Mouse (Mus musculus) megakaryocyte progenitor cell, adult 5-6 weeks (primary cell): ENCODE data around the gene Actr3b. TPM values are rescaled to one million over a fixed set of nuclear protein-coding genes. Genes with fewer than 3 reads are reported as not detected.
"Not testable (repeated sequence)": the region's sequence is repeated elsewhere in the genome, so short reads cannot be mapped to it uniquely, and the experiment has no call there.

Source experiments
- ATAC-seq: replicated peaks from 2 replicates; pipeline ENCODE4 v1.8.0; 2016; ENCODE audit warnings: mild to moderate bottlenecking, moderate TSS enrichment, inconsistent platforms; ENCODE audit not compliant: poor library complexity
- total RNA-seq, 2 experiments: library from RNA; stranded (forward) in 1 of 2; stranded (reverse) in 1 of 2; fragments of 157-497, 149-512 nt in 1 of 2; fragments of 200-1000 nt in 1 of 2; gene quantifications; 2 replicates each; pipeline versions ENCODE4 v1.2.3 to v1.2.4; 2015 to 2017

Gene Actr3b
- total RNA-seq (2015) (0.78 TPM in 1 of 2 replicates, not detected in the other), total RNA-seq (2017) (0.14 and 0.54 TPM in 2 replicates)

DNA sequence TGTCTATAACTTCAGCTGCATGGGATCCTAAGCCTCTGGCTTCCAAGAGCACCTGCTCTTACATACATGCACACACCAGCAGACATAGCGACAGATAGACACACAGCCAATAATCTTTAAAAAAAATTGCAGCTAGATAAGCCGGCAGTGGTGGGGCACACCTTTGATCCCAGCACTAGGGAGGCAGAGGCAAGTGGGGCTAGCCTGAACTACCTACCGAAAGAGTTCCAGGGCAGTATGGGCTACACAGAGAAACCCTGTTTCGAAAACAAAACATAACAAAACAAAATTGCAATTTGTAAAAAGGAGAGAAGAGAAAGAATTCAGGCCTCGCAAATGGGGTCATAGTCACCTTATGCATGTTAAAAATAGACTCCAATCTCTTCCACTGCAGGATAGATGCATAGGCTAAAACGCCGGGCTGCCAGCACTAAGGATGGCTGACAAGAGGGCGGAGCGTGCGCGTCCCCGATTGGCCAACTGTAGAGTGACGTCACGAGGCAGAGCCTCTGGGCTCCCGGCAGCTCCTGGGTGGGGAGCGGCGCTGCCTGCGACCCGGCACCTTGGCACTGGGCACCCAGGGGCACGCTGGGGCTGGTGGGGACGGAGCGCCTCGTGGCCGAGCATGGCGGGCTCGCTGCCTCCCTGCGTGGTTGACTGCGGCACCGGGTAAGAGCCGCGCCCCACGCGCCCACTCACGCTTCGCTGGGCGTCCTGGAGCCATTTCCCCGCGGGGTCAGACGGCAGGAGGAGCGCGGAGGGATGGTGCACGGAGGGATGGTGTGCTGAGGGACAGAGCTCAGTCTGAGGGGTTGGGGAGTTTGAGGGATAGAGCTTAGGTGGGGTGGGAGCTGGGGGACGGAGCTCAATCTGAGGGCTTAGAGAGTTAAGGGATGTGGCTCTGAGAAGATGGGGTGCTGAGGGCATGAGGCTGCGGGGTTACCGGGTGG, at the start of gene Actr3b:
TSS of gene Actr3b (plus strand) at position 538 of the 950 bp plus-strand sequence.
- ATAC-seq, result peak; percentile 96

DNA sequence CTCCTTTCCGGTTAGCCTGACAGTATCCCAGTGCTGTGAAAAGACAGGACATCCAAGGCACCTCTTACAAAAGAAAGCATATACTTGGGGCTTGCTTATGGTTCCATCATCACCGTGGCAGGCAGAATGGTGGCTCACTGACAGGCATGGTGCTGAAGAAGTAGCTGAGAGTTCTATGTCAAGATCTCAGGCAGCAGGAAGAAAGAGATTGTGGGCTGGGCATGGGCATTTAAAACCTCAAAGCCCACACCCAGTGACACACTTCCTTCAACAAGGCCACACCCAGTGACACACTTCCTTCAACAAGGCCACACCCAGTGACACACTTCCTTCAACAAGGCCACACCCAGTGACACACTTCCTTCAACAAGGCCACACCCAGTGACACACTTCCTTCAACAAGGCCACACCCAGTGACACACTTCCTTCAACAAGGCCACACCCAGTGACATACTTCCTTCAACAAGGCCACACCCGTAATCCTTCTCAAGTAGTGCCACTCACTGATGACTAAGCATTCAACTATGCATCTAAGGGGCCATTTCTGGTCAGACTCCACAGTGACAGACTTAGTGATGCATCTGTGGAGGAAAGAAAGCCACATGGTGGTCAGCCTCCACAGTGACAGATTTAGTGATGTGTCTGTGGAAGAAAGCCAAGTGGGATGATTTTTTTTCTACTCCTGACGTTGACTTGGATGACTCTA, 46.6 kb upstream of the Actr3b start:
- 0 out of 2 replicates have a peak, but pooled peaks have one; percentile 26 for ATAC-seq

DNA sequence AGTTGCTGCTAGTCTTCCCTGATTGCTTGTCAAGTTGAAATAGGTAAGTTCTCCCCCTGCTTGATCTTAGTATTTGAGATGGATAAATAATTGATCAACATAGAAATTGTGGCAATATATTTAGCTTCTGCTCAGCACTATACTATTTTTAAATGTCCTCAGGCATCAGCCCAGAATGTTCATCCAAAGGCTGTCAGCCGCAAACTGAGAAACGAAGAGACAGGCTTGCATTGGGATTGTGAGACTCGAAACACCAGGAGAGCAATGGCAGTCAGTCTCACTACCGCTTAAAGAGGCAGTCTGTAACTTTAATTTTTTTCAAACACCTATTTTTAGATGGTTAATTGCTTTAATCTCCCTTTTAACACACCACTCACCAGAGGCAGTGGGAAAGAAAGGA, 40.4 kb upstream of the Actr3b start:
- no peak for ATAC-seq

DNA sequence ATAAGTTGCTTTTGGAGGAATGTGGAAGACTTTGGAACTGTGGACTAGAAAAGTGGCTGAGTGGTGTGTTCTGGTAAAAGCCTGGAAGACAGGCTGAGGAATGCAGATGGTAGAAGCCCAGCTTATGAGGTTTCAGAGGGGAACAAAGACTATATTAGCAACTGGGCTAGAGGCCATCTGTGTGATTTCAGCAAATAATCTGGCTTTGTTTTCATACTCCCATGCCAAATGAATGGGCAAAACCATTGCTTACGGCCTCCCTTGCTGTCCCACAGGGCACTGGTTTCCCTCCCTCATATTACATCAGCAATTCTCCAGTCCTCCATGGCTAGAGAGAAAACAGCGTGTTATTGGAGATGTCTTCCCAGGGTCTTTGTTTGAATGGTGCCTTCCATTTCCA, 36.8 kb upstream of the Actr3b start:
- ATAC-seq, result no peak

DNA sequence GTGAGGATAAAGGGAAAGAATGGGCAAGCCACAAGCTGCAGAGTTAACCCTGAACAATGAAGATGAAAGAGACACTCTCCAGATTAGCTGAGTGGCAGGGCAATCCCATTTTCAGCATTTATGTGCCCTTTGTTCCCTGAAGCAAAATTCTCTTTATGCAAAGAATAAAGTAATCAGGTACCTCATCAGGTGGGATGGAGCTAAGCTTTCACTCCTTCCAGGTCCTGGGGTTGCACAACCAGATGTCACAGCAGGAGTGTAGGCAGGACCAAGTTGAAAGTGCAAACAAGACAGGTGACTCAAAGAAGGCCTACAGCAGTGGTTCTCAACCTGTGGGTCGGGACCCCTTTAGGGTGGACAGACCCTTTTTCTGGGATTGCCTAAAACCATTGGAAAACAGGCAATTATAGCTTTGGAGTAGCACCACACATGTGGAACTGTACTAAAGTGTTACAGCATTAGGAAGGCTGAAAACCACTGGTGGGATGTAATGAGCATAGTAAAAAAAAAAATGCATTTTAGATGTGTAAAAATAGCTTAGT, 35.6 kb upstream of the Actr3b start:
- ATAC-seq, result no peak

DNA sequence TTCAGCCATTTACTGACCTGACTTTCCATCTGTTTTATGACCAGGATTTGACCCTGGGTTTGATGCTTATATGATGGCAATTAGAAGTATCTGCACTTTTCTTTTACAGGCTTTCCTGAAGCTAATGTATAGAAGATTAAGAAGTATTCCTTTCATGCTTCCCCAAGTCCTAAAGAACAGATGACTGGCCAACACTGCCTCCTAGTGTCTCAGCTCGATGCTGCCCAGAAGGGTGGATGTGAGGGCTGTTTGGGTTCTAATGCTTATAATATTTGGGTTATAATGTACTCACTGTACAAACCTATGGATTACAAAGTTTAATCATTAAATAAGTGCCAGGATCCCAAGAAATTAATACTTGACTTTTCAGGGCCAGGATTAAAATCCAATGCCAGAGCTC, 25.5 kb upstream of the Actr3b start:
- peak; percentile 76 for ATAC-seq

DNA sequence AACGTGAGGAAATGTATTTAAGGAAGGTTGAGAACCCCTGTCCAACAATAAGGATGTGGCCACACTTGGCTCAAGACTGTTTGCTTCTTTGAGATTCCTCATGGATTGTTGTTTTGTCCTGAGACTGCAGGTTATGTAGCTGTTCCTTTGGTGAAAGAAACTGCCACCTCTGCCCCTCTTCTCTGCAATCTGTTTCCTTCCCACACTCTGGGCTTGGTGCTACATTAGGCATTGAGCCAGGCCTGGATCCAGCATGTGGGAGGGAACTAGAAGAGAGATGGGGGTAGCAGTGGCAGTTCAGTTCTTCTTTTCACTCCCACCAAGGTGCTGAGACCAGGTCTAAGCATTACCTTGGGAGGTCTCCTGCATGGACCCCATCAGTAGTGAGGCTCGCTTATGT, 23.9 kb upstream of the Actr3b start:
- ATAC-seq, result no peak

DNA sequence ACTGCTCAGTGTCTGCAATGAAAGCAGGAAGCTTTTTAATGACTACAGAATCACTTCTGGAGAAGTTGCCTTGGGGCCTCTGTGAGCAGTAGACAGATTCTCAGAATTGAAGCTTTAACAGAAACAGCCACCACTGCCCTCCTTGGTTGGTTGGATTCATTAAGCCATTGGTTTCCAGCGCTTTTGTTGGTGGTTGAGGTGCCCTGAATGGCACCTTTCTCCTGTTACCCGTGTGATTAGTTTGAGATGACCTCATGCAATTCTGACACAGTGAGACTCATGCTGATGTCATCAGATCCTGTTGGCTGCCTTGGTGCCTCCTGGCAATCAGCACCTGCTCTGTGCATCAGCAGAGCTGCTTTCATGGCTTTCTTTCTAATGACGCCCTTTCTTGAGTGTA, 21.3 kb upstream of the Actr3b start:
- no peak for ATAC-seq

DNA sequence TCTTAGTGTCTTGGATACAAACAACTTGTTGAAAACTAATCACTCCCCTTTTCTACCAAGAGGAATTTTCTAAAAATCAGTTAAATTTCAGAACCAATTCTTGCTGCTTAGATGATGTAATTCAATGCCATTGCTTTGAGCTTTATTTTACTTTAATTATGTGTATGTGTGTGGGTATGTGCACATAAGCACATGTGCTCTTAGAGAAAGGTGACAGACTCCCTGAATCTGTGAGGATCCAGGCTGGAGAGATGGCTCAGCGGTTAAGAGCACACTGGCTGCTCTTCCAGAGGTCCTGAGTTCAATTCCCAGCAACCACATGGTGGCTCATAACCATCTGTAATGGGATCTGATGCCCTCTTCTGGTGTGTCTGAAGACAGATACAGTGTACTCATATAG, 20.9 kb upstream of the Actr3b start:
- not testable (repeated sequence) for ATAC-seq

DNA sequence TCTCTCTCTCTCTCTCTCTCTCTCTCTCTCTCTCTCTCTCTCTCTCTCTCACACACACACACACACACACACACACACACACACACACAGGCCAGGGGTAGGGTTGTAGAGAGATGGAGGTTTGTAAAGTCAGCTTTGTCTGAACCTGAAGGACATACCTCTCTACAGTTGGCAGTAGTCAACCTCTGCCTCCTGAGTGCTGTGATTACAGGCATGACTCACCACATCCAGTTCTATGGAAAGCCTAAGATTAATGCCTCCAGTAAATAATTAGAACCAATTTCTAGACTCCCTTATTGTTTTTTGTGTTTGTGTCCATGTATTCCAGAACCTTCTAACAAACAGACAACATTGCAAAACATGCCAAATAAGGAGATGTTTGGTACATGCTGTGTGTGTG, 11.9 kb upstream of the Actr3b start:
- ATAC-seq, result no peak

DNA sequence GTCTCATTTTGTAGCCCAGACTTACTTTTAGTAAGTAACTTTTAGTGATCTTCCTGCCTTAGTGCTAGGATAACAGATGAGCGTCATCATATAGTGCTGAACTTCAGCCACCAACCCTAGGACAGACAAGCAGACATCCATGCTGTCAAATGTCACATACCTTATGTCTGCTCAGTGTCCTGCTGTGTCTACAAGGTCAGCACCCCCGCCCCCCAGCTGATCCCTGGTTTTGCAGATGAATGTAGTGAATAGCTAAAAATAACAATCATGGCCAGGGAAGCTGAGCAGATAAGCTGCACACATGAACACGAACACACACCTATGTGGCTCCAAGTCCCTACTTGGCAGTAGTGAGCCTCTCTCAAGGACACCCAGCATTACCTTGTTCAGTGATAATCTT, 11.2 kb upstream of the Actr3b start:
- ATAC-seq, result no peak

DNA sequence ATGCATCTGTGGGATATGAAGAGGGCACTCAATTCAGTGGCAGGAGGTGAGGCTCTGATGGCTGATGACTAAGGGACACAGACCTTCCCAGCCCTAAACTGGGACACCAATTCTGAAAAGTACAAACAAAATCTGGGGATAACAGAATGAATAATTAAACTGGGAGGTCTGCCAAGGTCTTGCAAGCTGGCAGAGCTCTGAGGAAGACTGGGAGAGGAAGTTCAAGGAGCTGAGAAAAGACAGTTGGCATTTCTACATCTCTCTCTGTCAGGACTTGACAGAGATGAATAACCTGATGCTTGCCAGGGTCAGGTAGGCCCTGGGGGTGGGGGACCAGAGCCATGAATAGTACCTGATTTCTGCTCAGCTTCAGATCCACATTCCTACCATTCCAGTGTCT, 8.2 kb upstream of the Actr3b start:
- no peak for ATAC-seq

DNA sequence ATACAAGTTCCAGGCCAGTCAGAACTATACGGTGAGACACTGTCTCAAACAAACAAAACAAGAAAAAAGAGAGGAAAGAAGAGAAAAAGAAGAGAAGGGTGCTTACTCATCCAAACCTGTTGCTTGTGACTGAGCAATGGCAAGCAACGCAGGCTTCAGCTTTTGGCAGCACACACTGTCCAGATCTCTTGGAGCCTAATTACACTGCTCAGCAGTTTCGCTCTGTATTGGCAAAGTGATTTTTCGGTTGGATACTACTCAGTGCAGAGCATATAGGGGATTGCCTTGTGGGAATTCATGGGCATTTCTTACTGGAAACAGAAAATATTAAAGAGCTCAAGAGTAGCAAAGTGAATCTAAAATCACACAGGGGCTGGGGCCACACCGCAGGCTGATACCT, 6.9 kb upstream of the Actr3b start:
- no peak for ATAC-seq

DNA sequence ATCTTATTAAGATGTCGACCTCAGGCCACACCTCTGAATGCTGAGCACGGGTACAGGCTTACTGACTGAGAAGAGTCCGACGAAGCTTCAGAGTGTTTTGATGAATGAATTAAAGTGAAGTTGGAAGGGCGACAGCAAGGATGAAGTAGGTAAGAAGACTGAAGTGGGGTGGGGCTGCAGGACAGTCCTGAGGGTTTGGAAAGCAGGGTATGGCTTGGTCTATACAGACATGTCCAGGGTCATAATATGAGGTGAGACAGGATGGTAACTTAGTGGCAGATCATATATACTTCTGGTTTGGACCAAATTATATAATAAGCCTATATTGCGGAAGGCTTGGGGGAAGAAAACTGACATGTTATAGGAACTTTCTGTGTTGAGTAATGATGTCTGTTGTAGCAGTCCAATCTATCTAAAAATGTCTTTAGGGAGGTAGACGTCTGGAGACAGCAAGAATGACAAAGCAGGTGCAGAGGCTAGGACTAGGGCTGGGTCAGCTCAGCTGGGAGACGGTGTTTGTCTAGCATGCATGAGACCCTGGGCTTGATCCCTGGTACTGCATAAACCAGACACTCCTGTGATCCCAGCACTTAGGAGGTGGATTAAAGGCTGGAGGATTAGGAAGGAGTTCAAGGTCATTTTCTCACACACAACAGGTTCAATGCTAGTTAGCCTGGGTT, 6.1 kb upstream of the Actr3b start:
- ATAC-seq, result no peak

DNA sequence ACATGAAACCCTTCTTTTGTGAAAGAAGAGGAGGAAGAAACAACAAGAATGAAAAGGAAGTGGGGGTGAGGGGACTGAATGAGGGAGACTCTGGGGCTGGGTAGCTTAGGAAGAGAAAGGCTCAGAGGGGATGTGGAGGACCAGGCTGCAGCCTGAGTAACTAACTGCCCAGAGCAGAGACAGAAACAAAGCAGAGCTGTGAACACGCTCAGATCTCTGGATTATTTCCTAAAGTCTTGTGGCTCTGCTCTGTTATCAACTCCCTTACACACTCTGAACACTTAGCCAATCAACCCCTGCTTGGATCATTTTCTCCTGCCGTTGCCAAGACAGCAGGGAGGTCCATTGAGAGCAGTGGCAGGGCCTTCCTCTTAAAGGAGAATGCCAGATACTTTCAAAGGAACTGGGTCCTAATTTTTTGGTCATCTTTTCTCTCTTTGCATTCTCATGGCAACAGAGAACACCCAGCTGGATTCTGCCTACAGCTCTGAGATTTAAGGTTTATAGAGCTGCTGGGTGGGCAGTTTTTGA, 5.5 kb upstream of the Actr3b start:
- no peak for ATAC-seq

DNA sequence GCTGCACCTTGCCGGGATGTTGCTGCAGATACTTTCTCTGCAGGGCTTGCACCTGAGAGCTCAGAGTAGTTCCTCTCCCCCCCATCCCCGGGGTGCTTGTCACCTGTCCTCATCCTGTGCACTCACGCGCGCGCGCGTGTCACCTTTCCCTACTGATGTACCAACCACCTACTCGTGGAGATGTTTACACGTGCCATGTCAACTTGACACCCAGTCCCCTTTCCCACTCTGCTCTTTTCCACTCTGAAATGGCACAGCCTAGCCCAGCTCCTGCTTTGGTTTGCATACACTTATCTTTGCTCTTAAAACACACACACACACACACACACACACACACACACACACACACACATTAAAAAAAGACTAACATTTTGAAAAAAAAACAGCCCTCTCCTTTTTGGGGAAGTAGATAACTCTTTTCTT, 624 bp downstream of the Actr3b start:
- no peak for ATAC-seq

DNA sequence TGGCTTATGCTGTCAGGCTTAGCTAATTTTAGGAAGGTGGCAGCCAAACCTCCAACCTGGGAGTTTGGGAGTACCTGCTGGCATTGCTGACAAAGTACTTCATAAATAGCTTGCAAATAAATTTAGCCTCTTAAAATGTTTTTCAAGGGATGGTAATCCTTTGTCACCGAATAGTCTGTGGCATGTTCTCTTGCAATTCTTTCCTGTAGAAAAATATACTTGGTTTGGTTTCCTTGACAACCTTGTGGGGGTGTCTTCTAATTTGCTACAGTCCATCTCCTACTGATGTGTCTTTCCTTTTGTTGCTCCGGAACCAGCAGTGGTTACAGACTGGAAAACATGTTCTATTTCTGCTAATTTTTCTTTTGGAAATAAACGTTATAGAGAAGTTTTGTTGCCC, 1.1 kb downstream of the Actr3b start:
- ATAC-seq, result no peak

DNA sequence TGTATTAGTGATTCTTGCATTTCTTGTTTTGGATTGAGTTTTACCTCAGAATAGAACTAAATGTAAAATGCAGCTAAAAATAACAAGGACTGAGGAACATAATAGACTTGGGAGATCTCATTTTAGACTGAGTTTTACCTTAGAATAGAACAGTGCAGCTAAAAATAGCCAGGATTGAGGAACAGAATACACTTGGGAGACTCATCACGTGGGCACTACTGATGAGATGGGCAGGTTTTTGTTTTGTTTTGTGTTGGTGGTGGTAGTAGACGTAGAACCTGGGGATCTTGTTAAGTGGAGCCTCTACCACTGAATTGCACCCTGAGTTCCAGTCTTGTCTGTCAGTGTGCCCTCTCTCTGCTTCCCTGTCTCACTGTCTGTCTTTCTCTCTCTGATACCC, 2.1 kb downstream of the Actr3b start:
- ATAC-seq, result no peak

DNA sequence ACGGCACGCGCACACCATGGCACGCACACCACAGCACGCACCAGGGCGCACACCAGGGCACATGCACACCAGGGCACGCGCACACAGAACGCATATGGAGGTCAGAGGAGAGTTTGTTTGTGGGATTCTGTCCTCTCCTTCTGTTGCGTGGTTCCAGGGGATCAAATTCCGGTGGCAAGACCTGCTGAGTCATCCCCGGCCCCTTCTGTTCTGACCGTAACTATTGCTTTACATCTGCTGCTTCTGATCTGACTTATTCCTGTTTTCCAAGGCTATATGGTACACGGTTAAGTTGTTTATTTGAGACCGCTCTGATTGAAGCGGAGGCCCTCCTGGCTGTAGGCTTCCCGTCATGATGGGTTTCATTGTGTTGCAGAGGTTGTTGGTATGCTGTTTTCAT, 9.2 kb downstream of the Actr3b start:
- 0 out of 2 replicates have a peak, but pooled peaks have one; percentile 17 for ATAC-seq

DNA sequence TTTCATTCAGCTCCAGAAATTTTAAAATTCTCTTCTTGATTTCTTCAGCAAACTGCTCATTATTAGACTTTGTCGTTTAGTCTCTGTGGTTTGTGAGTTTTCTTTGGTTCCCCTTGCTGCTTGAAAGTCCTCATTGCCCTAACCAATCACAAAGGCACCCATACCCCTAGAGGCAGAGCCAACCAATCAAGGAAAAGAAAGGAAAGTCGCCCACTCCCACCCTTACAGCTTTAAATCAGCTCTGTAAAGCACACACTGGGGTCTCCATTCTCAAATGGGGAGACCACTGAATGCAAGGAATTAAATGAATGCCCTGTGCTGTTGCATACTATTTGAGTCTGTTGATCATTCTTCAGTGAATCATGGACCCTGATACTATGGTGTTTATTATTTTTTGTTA, 9.6 kb downstream of the Actr3b start:
- ATAC-seq, result no peak

DNA sequence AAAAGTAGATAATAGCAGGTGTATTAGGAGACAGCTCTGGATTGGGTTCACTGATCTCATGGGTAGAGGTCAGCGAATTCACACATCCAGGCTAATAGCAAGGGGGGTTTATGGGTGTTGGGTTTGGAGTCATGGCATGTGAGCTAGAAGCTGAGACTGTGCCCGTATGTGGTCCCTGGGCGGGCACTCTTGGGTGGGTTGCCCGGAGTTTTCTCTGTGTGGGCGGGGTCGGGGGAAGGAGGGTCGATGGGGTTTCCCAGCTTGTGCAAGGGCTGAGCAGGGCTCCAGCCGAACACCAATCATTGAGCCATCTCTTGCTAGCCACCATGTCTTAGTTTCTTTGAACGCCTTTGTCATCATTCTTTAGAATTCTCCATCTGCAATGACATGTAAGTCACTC, 12.7 kb downstream of the Actr3b start:
- no peak for ATAC-seq
